Mouse (Mus musculus) liver, adult 2 months (tissue): ENCODE results near the gene Rgcc. TPM values are rescaled to one million over a fixed set of nuclear protein-coding genes. Genes with fewer than 3 reads are reported as not detected.

Source experiments
- DNase-seq: peaks from one replicate; pipeline ENCODE4 v3.0.0-alpha.2; 2011; ENCODE audit warnings: low read depth, low spot score; ENCODE audit errors: extremely low read depth
- H3K27ac ChIP-seq: fragments of 200-500 bp; replicated peaks from 2 replicates; pipeline ENCODE4 v1.5.1; 2012; ENCODE audit warnings: low read depth, mild to moderate bottlenecking, control low read depth, inconsistent platforms, low read length; ENCODE audit not compliant: insufficient read depth
- H3K27me3 ChIP-seq: fragments of 200-500 bp; 2 replicates; pipeline ENCODE4 v1.6.1; 2012; ENCODE audit warnings: mild to moderate bottlenecking, moderate library complexity, low read length, inconsistent platforms; ENCODE audit not compliant: control insufficient read depth, insufficient read depth
- H3K36me3 ChIP-seq: fragments of 200-500 bp; 2 replicates; pipeline ENCODE4 v1.6.1; 2012; ENCODE audit warnings: low read length, inconsistent platforms; ENCODE audit not compliant: control insufficient read depth, insufficient read depth
- H3K4me1 ChIP-seq: fragments of 200-500 bp; 2 replicates; pipeline ENCODE4 v1.6.1; 2011; ENCODE audit warnings: low read length; ENCODE audit not compliant: control insufficient read depth, insufficient read depth
- H3K4me3 ChIP-seq: fragments of 200-500 bp; 2 replicates; pipeline ENCODE4 v1.5.1; 2011; ENCODE audit warnings: low read depth, mild to moderate bottlenecking, control low read depth, low read length, moderate library complexity; ENCODE audit not compliant: insufficient read depth
- H3K79me2 ChIP-seq: fragments of 200-500 bp; 2 replicates; pipeline ENCODE4 v1.6.1; 2012; ENCODE audit warnings: inconsistent platforms, mild to moderate bottlenecking, low read length, moderate library complexity; ENCODE audit not compliant: control insufficient read depth, insufficient read depth
- H3K9ac ChIP-seq: fragments of 200-500 bp; 2 replicates; pipeline ENCODE4 v1.6.1; 2012; ENCODE audit warnings: low read depth, mild to moderate bottlenecking, control low read depth, inconsistent platforms, low read length
- CTCF ChIP-seq: fragments of 200-500 bp; IDR thresholded peaks from 2 replicates; pipeline ENCODE4 v1.5.1; 2011; ENCODE audit warnings: low read depth, low read length, control low read depth
- POLR2A ChIP-seq: fragments of 200-500 bp; IDR thresholded peaks from 2 replicates; pipeline ENCODE4 v1.6.1; 2011; ENCODE audit warnings: low read length, control low read depth; ENCODE audit not compliant: insufficient read depth; ENCODE audit errors: extremely low read depth
- WGBS: fragments of 180-500 bp; shearing (Covaris S2); methylation state at CpG from one replicate; pipeline ENCODE4 v1.1.7; 2018; 5-methylcytosine and 5-hydroxymethylcytosine counted together
- polyA plus RNA-seq: library from polyadenylated mRNA; depleted of rRNA; stranded (reverse); fragments of >200 nt; gene quantifications from 2 replicates; pipeline ENCODE4 v1.2.3, GENCODE M21; 2012
- total RNA-seq: library from RNA; depleted of rRNA; stranded (reverse); fragments of >200 nt; gene quantifications from 2 replicates; pipeline ENCODE4 v1.2.3, GENCODE M21; 2014

Gene Rgcc
- total and polyA plus RNA-seq, 2 experiments, result 0.18 to 0.61 TPM

- Histone ChIP-seq H3K9ac (no peak overlapping the region), H3K27ac (no peak overlapping the region), H3K27me3 (no peaks in the 10 kb centered on the region; the same call in 1 of the 2 replicates), H3K36me3 (no peaks in the 10 kb centered on the region), H3K4me1 (no peaks in the 10 kb centered on the region), H3K4me3 (no peak overlapping the region), H3K79me2 (no peaks in the 10 kb centered on the region)
- DNase-seq, result no peak
- no peak for TF ChIP-seq POLR2A
- no peak for TF ChIP-seq CTCF
- 87% methylated on average over 5 of the region's 5 CpGs for whole genome bisulfite sequencing
Observed at GRCm38 (mm10) chr14:79285549-79285948, 15.9 kb downstream of the Rgcc start.

- no peak overlapping the region for H3K27ac ChIP-seq
- no peak overlapping the region for H3K9ac ChIP-seq
- WGBS, result 84% methylated on average over 4 of the region's 4 CpGs
- H3K79me2 ChIP-seq, result no peaks in the 10 kb centered on the region
- H3K4me3 ChIP-seq, result no peak overlapping the region
- H3K27me3 ChIP-seq, result no peaks in the 10 kb centered on the region
- DNase-seq, result no peak
- no peaks in the 10 kb centered on the region for H3K36me3 ChIP-seq
- TF ChIP-seq CTCF, result no peak
- no peak for TF ChIP-seq POLR2A
- no peaks in the 10 kb centered on the region for H3K4me1 ChIP-seq
Observed at GRCm38 (mm10) chr14:79284616-79285015, 16.8 kb downstream of the Rgcc start.

GRCm38 (mm10) chr14:79283952-79284351 is 17.5 kb downstream of the Rgcc start:
- H3K4me1 ChIP-seq, result no peaks in the 10 kb centered on the region
- H3K36me3 ChIP-seq, result no peaks in the 10 kb centered on the region
- H3K4me3 ChIP-seq, result no peak overlapping the region
- no peak for TF ChIP-seq CTCF
- TF ChIP-seq POLR2A, result no peak
- H3K27me3 ChIP-seq, result no peaks in the 10 kb centered on the region
- no peak for DNase-seq
- H3K9ac ChIP-seq, result no peak overlapping the region
- no peak overlapping the region for H3K27ac ChIP-seq
- WGBS, result 92% methylated on average over 7 of the region's 7 CpGs
- no peaks in the 10 kb centered on the region for H3K79me2 ChIP-seq

GRCm38 (mm10) chr14:79281894-79282553 is 19.4 kb downstream of the Rgcc start:
- Histone ChIP-seq H3K27me3 (no peaks in the 10 kb centered on the region), H3K9ac (no peak overlapping the region), H3K79me2 (no peaks in the 10 kb centered on the region), H3K36me3 (no peaks in the 10 kb centered on the region), H3K4me3 (no peak overlapping the region), H3K27ac (no peak overlapping the region), H3K4me1 (no peaks in the 10 kb centered on the region)
- WGBS, result 91% methylated on average over 9 of the region's 9 CpGs
- no peak for DNase-seq
- no peak for TF ChIP-seq CTCF
- no peak for TF ChIP-seq POLR2A

- Histone ChIP-seq H3K36me3 (no peaks in the 10 kb centered on the region), H3K4me3 (no peak overlapping the region), H3K4me1 (no peaks in the 10 kb centered on the region), H3K9ac (no peak overlapping the region), H3K27ac (no peak overlapping the region), H3K27me3 (no peaks in the 10 kb centered on the region), H3K79me2 (no peaks in the 10 kb centered on the region)
- 90% methylated on average over 9 of the region's 9 CpGs for WGBS
- DNase-seq, result no peak
- TF ChIP-seq POLR2A (no peak), CTCF (no peak)
Observed at GRCm38 (mm10) chr14:79280456-79280855, 21.0 kb downstream of the Rgcc start.

- Histone ChIP-seq H3K4me3 (no peak overlapping the region), H3K4me1 (no peaks in the 10 kb centered on the region), H3K79me2 (no peaks in the 10 kb centered on the region), H3K27ac (no peak overlapping the region), H3K36me3 (no peaks in the 10 kb centered on the region), H3K27me3 (no peaks in the 10 kb centered on the region), H3K9ac (no peak overlapping the region)
- TF ChIP-seq POLR2A (no peak), CTCF (no peak)
- DNase-seq, result no peak
- WGBS, result 83% methylated on average over 1 of the region's 1 CpGs
Observed at GRCm38 (mm10) chr14:79279494-79279893, 22.0 kb downstream of the Rgcc start.
